In genomic region chr11:110357756-110358551, GRCm38 (mm10) we compare ENCODE assay signal across 8 mouse cellular contexts. TPM values are rescaled to one million over a fixed set of nuclear protein-coding genes. Genes with fewer than 3 reads are reported as not detected.
A peak's percentile ranks its signal among the peaks of the same experiment; 100 is the strongest.
DNase-seq lines count a peak whose midpoint lies in the region; ATAC-seq and TF ChIP-seq lines count a peak whose summit lies in the region.

No protein-coding gene starts in this region.

- intact Hi-C loops in heart, postnatal 10 days (cut with DNase I) = no loop called here

- H3K27ac ChIP-seq in intestine, embryonic 14.5 days (ENCODE audit: low read depth) = no peak overlapping the region
- H3K27ac ChIP-seq in intestine, embryonic 15.5 days = no peak overlapping the region
- no peak overlapping the region for H3K27ac ChIP-seq in ES-E14 (ENCODE audit: insufficient read depth, low read depth, low read length, poor library complexity, severe bottlenecking)
- no peak overlapping the region for H3K27ac ChIP-seq in liver, embryonic 14.5 days

- ATAC-seq in intestine, embryonic 14.5 days (replicated peaks; ENCODE audit: low FRiP score, low TSS enrichment, low read depth) = no peak
- ATAC-seq in intestine, embryonic 15.5 days = no peak
- ATAC-seq in liver, embryonic 14.5 days (ENCODE audit: insufficient read depth) = no peak

- no peaks in the 10 kb centered on the region for H3K4me1 ChIP-seq in intestine, embryonic 14.5 days (replicated peaks; ENCODE audit: control insufficient read depth, insufficient read depth, low read length)
- H3K4me1 ChIP-seq in intestine, embryonic 15.5 days (replicated peaks) = no peaks in the 10 kb centered on the region
- 0 out of 4 replicates have a peak, but pooled peaks cover 0 to 3% of the 10 kb centered on the region in 2 experiments for H3K4me1 ChIP-seq in ES-E14 (ENCODE audit: control insufficient read depth in 2 of 2, insufficient read depth in 2 of 2, low read length in 2 of 2, poor library complexity in 1 of 2)
- no peaks in the 10 kb centered on the region for H3K4me1 ChIP-seq in liver, embryonic 14.5 days (replicated peaks; ENCODE audit: control insufficient read depth in 2 of 2, insufficient read depth in 2 of 2, low read length in 1 of 2)

- peak; percentile 46; the same call in 1 of the 2 replicates for TF ChIP-seq CTCF in liver, embryonic 14.5 days (IDR thresholded peaks at IDR 0.05; ENCODE audit: low read depth)

- no peaks in the 10 kb centered on the region for H3K36me3 ChIP-seq in intestine, embryonic 14.5 days (ENCODE audit: control insufficient read depth, insufficient read depth, low read length)
- no peaks in the 10 kb centered on the region for H3K36me3 ChIP-seq in intestine, embryonic 15.5 days
- H3K36me3 ChIP-seq in ES-E14 (ENCODE audit: control insufficient read depth, insufficient read depth, low read length, poor library complexity, severe bottlenecking) = no peaks in the 10 kb centered on the region
- no peaks in the 10 kb centered on the region for H3K36me3 ChIP-seq in liver, embryonic 14.5 days (replicated peaks; ENCODE audit: control insufficient read depth, insufficient read depth, low read depth)
- no peaks in the 10 kb centered on the region for H3K36me3 ChIP-seq in splenic B cell, adult 2 months (ENCODE audit: control insufficient read depth, insufficient read depth, low read length, poor library complexity, severe bottlenecking)

- WGBS in intestine, embryonic 14.5 days = 70% methylated on average over 16 of the region's 16 CpGs
- 67% methylated on average over 16 of the region's 16 CpGs for WGBS in intestine, embryonic 15.5 days
- 50% methylated on average over 16 of the region's 16 CpGs for WGBS in liver, embryonic 14.5 days (ENCODE audit: insufficient replicate concordance)

- in situ Hi-C loops in ES-E14 (cut with MboI; ENCODE audit: low sequenced_read_pairs in 2 of 2, unreplicated experiment in 2 of 2) = no loop called here

- no peak overlapping the region for H3K4me2 ChIP-seq in intestine, embryonic 14.5 days (ENCODE audit: low read length)
- no peak overlapping the region for H3K4me2 ChIP-seq in intestine, embryonic 15.5 days (replicated peaks)
- no peak overlapping the region for H3K4me2 ChIP-seq in liver, embryonic 14.5 days (ENCODE audit: low read depth)

- DNase-seq in intestine, embryonic 14.5 days (ENCODE audit: low spot score) = peak; percentile 60
- DNase-seq in ES-E14 (ENCODE audit: low read depth, low spot score) = no peak
- DNase-seq in adrenal gland, postnatal 36 days = peak; percentile 66 to 70
- DNase-seq in heart, postnatal 10 days = peak; percentile 45 to 57
- no peak for DNase-seq in liver, embryonic 14.5 days (ENCODE audit: low read depth in 3 of 3, low spot score in 3 of 3)
- DNase-seq in splenic B cell, adult 2 months (ENCODE audit: low read depth, low spot score) = peak; percentile 20
- no peak for DNase-seq in ovary, adult 18-20 months (ENCODE audit: low spot score)

- H3K27me3 ChIP-seq in intestine, embryonic 14.5 days (replicated peaks; ENCODE audit: control insufficient read depth, insufficient read depth, low read length) = no peaks in the 10 kb centered on the region
- no peaks in the 10 kb centered on the region for H3K27me3 ChIP-seq in intestine, embryonic 15.5 days (replicated peaks)
- no peaks in the 10 kb centered on the region for H3K27me3 ChIP-seq in liver, embryonic 14.5 days (ENCODE audit: control insufficient read depth, insufficient read depth, low read length)
- H3K27me3 ChIP-seq in splenic B cell, adult 2 months (ENCODE audit: control insufficient read depth, insufficient read depth, low read length, poor library complexity, severe bottlenecking) = no peaks in the 10 kb centered on the region

- H3K4me3 ChIP-seq in intestine, embryonic 14.5 days (ENCODE audit: low read depth, low read length) = no peak overlapping the region
- H3K4me3 ChIP-seq in intestine, embryonic 15.5 days (replicated peaks) = no peak overlapping the region
- H3K4me3 ChIP-seq in ES-E14 (ENCODE audit: insufficient read depth in 1 of 2, low read depth in 1 of 2, low read length in 2 of 2, poor library complexity in 1 of 2, severe bottlenecking in 1 of 2) = no peak overlapping the region
- H3K4me3 ChIP-seq in liver, embryonic 14.5 days (ENCODE audit: insufficient read depth in 1 of 2, low read depth in 2 of 2, low read length in 2 of 2) = no peak overlapping the region

- H3K9ac ChIP-seq in intestine, embryonic 14.5 days (ENCODE audit: low read length) = no peak overlapping the region
- no peak overlapping the region for H3K9ac ChIP-seq in intestine, embryonic 15.5 days
- H3K9ac ChIP-seq in ES-E14 (ENCODE audit: insufficient read depth, low read depth, low read length, poor library complexity, severe bottlenecking) = no peak overlapping the region
- H3K9ac ChIP-seq in liver, embryonic 14.5 days (replicated peaks) = no peak overlapping the region

- no peak for TF ChIP-seq EP300 in liver, embryonic 14.5 days (IDR thresholded peaks at IDR 0.05; ENCODE audit: low read depth)

- H3K9me3 ChIP-seq in intestine, embryonic 14.5 days (ENCODE audit: control insufficient read depth, low read length) = 0 out of 2 replicates have a peak, but pooled peaks cover 2% of the 10 kb centered on the region
- no peaks in the 10 kb centered on the region for H3K9me3 ChIP-seq in intestine, embryonic 15.5 days
- H3K9me3 ChIP-seq in ES-E14 (ENCODE audit: control insufficient read depth, insufficient read depth, low read depth, low read length) = no peaks in the 10 kb centered on the region
- H3K9me3 ChIP-seq in liver, embryonic 14.5 days (ENCODE audit: control insufficient read depth, low read length) = no peaks in the 10 kb centered on the region

TF ChIP-seq in ES-E14, 5 proteins besides CTCF, POLR2A, EP300 and RAD21:
- TF ChIP-seq ZNF384 (IDR thresholded peaks at IDR 0.05; ENCODE audit: low read depth, low read length) (0 out of 2 replicates have a peak, but pooled peaks have one; percentile 26), HCFC1 (IDR thresholded peaks at IDR 0.05; ENCODE audit: borderline replicate concordance, insufficient read depth, low read length) (no peak)
TF ChIP-seq in ES-E14: peak in this region for 1.

RNA-seq across cellular contexts. Expression of gene Abca5, which starts 20.4 kb away (rescaled TPM):
- polyA plus RNA-seq in intestine, embryonic 14.5 days (2014; fragmentation: Nextera tagmentation; extraction: Ambion mirVana) = 4.7 and 5.4 TPM in 2 replicates
- polyA plus RNA-seq in intestine, embryonic 15.5 days (2015; fragmentation: Nextera tagmentation; extraction: Ambion mirVana) = 2.4 and 2.9 TPM in 2 replicates
- 2.4 and 4.0 TPM in 2 replicates for total RNA-seq in ES-E14 (2012; rRNA removed)
- 10 to 100 TPM; 15.7 to 20.2 TPM for total RNA-seq in adrenal gland, postnatal 36 days (2021)
- total RNA-seq in heart, postnatal 10 days (2021) = 10 to 100 TPM in 1 of 2 experiments, 1 to 10 TPM in 1; 9.8 to 12.3 TPM
- 0.19 and 0.23 TPM in 2 replicates for polyA plus RNA-seq in liver, embryonic 14.5 days (2012; rRNA removed)
- polyA plus RNA-seq in liver, embryonic 14.5 days (2014; fragmentation: Nextera tagmentation; extraction: Ambion mirVana) = 0.58 and 1.4 TPM in 2 replicates

RNA-seq across cellular contexts. Expression of gene Map2k6, which starts 41.0 kb away (rescaled TPM):
- 25.5 and 26.4 TPM in 2 replicates for polyA plus RNA-seq in intestine, embryonic 14.5 days (2014; fragmentation: Nextera tagmentation; extraction: Ambion mirVana)
- 17.8 and 18.9 TPM in 2 replicates for polyA plus RNA-seq in intestine, embryonic 15.5 days (2015; fragmentation: Nextera tagmentation; extraction: Ambion mirVana)
- 6.4 and 9.8 TPM in 2 replicates for total RNA-seq in ES-E14 (2012; rRNA removed)
- total RNA-seq in adrenal gland, postnatal 36 days (2021) = 1 to 10 TPM; 2.0 to 6.4 TPM
- 10 to 100 TPM in 1 of 2 experiments, 1 to 10 TPM in 1; 7.7 to 11.7 TPM for total RNA-seq in heart, postnatal 10 days (2021)
- polyA plus RNA-seq in liver, embryonic 14.5 days (2012; rRNA removed) = 2.3 and 2.8 TPM in 2 replicates
- polyA plus RNA-seq in liver, embryonic 14.5 days (2014; fragmentation: Nextera tagmentation; extraction: Ambion mirVana) = 3.6 and 4.5 TPM in 2 replicates

Comparison
In these comparisons a context has a peak if more than half of its experiments do, and no peak if none do; other contexts are left out.
1. DNase-seq: peak in intestine, embryonic 14.5 days (single experiment), adrenal gland, postnatal 36 days (2 of 2), heart, postnatal 10 days (2 of 2) and splenic B cell, adult 2 months (single experiment); none in ES-E14 (single experiment), liver, embryonic 14.5 days (0 of 3) and ovary, adult 18-20 months (single experiment).